Mouse (Mus musculus): ENCODE data around the gene Ccdc22.

GRCm38 (mm10) chrX:7571565-7572136 is 33.7 kb downstream of the Ccdc22 start:
- TF ChIP-seq RAD21 (IDR thresholded peaks at IDR 0.05; ENCODE audit: low read depth, low read length) (no peak), TCF12 (IDR thresholded peaks at IDR 0.05; ENCODE audit: low read depth, low read length) (no peak), CHD2 (IDR thresholded peaks at IDR 0.05; ENCODE audit: low read length) (no peak), CTCF (conservative IDR thresholded peaks at IDR 0.05 in 1 of 2, IDR thresholded peaks at IDR 0.05 in 1 of 2; ENCODE audit: low read depth in 2 of 2, low read length in 2 of 2) (no peak), ZMIZ1 (IDR thresholded peaks at IDR 0.05; ENCODE audit: low read depth, low read length) (no peak), ZKSCAN1 (IDR thresholded peaks at IDR 0.05; ENCODE audit: borderline replicate concordance, low read depth, low read length) (no peak), IRF4 (IDR thresholded peaks at IDR 0.05; ENCODE audit: low read depth, low read length) (no peak), POLR2A (IDR thresholded peaks at IDR 0.05; ENCODE audit: low read depth, low read length) (no peak), PAX5 (IDR thresholded peaks at IDR 0.05; ENCODE audit: low read length) (no peak), POLR2AphosphoS2 (IDR thresholded peaks at IDR 0.05; ENCODE audit: low read depth, low read length) (no peak), EP300 (IDR thresholded peaks at IDR 0.05; ENCODE audit: low read length) (no peak), TBP (conservative IDR thresholded peaks at IDR 0.05; ENCODE audit: low read depth, low read length) (no peak), RCOR1 (conservative IDR thresholded peaks at IDR 0.05; ENCODE audit: low read depth, low read length) (no peak), ZC3H11A (IDR thresholded peaks at IDR 0.05; ENCODE audit: low read depth, low read length) (no peak)
